Mouse (Mus musculus) kidney, adult 2 months (tissue): ENCODE data around the gene Nifk. TPM values are rescaled to one million over a fixed set of nuclear protein-coding genes. Genes with fewer than 3 reads are reported as not detected.

Experiments used
- DNase-seq: peaks from one replicate; pipeline ENCODE4 v3.0.0; 2021
- H3K27ac ChIP-seq: fragments of 200-500 bp; 2 replicates; pipeline ENCODE4 v1.5.1; 2012; ENCODE audit warnings: low read depth, low read length, control low read depth, inconsistent platforms; ENCODE audit not compliant: insufficient read depth
- H3K27me3 ChIP-seq: fragments of 200-500 bp; replicated peaks from 2 replicates; pipeline ENCODE4 v1.6.1; 2012; ENCODE audit warnings: mild to moderate bottlenecking, moderate library complexity, low read length, inconsistent platforms; ENCODE audit not compliant: control insufficient read depth, insufficient read depth
- H3K36me3 ChIP-seq: fragments of 200-500 bp; 2 replicates; pipeline ENCODE4 v1.6.1; 2012; ENCODE audit warnings: mild to moderate bottlenecking, moderate library complexity, low read length, inconsistent platforms; ENCODE audit not compliant: control insufficient read depth, insufficient read depth
- H3K4me1 ChIP-seq: fragments of 200-500 bp; 2 replicates; pipeline ENCODE4 v1.6.1; 2011; ENCODE audit warnings: low read length; ENCODE audit not compliant: control insufficient read depth, insufficient read depth
- H3K4me3 ChIP-seq: fragments of 200-500 bp; 2 replicates; pipeline ENCODE4 v1.5.1; 2011; ENCODE audit warnings: mild to moderate bottlenecking, low read depth, low read length, control low read depth; ENCODE audit not compliant: insufficient read depth
- CTCF ChIP-seq: fragments of 200-500 bp; conservative IDR thresholded peaks from 2 replicates; pipeline ENCODE4 v1.5.1; 2011; ENCODE audit warnings: low read depth, mild to moderate bottlenecking, control low read depth, low read length, moderate library complexity, mixed read lengths; ENCODE audit not compliant: insufficient read depth, insufficient read length
- POLR2A ChIP-seq: fragments of 200-500 bp; IDR thresholded peaks from one replicate; pipeline ENCODE4 v1.6.1; 2011; ENCODE audit warnings: low read depth, low read length, control low read depth
- WGBS: fragments of 180-500 bp; shearing (Covaris S2); methylation state at CpG from one replicate; pipeline ENCODE4 v1.1.7; 2018; 5-methylcytosine and 5-hydroxymethylcytosine counted together
- polyA plus RNA-seq: library from polyadenylated mRNA; depleted of rRNA; stranded (reverse); fragments of >200 nt; gene quantifications from 2 replicates; pipeline ENCODE4 v1.2.3, GENCODE M21; 2012

Gene Nifk
- polyA plus RNA-seq, 1 experiment, result 8.2 TPM

DNA sequence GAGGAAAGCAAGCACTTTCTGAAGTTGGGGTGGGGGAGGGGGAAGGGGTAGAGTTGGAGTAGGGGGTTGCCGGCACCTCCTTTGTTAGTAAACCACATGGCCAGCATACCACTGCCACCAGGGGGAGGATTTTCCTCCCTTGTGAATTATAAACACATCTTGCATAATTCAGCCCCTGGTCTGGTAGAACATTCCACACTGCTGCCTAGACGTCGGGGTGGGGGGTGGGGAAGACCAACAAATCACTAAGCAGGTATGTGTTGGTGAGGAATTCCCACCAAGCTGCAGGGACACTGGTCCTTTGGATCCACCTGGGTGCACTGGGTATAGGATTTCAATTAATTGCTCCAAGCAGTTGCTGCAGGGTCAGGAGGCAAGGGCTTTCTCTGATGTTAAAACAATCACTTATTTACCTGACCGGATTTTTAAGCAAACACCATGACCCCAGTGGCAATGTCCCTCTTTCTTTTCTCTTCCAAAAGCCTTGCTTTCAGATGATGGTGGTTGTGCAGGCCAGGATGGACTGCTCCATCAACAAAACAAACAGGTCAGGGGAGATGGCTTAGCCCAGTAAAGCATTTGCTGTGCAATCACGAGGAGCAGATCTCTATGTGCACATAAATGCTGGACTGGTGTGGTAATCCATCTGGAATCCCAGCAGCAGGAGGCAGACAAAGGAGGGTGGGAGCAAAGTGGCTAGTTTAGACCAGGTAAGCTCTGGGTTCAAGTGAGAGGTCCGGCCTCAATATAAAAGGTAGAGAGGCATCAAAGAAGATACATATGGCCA is 22.2 kb downstream of the Nifk start:
- WGBS, result 20% methylated on average over 6 of the region's 6 CpGs
- peak; percentile 46 for DNase-seq
- no peak for TF ChIP-seq POLR2A
- TF ChIP-seq CTCF, result peak; percentile 22; the same call in 1 of the 2 replicates
- H3K36me3 ChIP-seq, result no peaks in the 10 kb centered on the region
- no peak overlapping the region; the same call in 1 of the 2 replicates for H3K27ac ChIP-seq
- H3K27me3 ChIP-seq, result no peaks in the 10 kb centered on the region
- peaks cover 5% of the 10 kb centered on the region; the same call in 1 of the 2 replicates for H3K4me1 ChIP-seq
- H3K4me3 ChIP-seq, result no peak overlapping the region

DNA sequence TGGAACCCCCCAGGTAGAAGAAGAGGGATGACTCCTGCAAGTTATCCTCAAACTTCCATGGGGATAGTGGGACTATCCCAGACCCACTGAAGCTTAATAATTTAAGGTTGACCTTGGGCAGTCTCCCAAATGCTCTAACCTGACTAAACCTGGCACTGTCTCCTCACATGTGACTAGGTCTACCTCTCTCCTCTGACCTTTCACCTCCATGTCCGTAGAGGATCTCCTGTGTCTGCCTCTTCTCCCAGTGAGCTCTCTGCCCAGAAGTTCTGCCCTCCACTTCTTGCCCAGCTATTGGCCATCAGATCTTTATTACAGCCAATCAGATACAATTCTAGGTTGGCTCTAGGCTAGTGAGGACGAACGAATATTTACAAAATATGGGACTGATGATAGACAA is 28.3 kb downstream of the Nifk start:
- Histone ChIP-seq H3K27ac (no peak overlapping the region), H3K27me3 (no peaks in the 10 kb centered on the region), H3K4me3 (no peak overlapping the region), H3K36me3 (no peaks in the 10 kb centered on the region), H3K4me1 (no peaks in the 10 kb centered on the region)
- 66% methylated on average over 3 of the region's 3 CpGs for WGBS
- TF ChIP-seq POLR2A (no peak), CTCF (no peak)
- DNase-seq, result no peak

DNA sequence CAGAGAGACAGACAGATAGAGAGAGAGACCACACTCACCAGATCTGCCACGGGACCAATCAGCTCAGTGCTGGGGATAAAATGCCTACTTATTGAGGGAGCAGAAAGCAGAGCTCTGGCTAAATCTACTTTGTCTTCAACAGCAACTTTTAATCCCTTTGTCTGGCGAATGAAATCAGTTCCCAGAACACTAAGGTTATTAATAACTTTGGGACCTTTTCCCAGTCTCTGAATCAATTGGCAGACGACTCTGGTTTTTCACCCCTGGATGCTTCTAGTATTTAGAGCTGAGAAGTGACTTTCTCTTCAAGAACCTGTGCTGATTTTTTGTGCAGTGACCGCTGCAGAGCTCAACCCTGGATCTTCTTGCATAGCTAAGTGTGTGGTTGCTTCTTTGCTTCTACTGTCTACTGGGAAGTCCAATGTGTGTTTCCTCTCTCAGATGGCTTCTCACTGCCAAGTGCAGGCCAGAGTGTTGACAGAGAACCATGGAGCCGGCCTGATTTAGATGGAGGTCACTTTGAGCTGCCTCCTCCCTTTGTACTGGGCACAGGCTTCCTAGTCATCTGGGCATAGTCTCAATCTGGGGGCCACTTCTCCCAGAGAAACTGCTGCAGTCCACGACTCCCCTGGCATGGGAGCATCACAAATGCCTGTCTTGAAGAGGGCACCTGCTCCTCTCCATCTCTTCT is 37.6 kb downstream of the Nifk start:
- no peak for DNase-seq
- Histone ChIP-seq H3K4me3 (no peak overlapping the region), H3K27me3 (no peaks in the 10 kb centered on the region), H3K4me1 (no peaks in the 10 kb centered on the region), H3K27ac (no peak overlapping the region), H3K36me3 (no peaks in the 10 kb centered on the region)
- no peak for TF ChIP-seq POLR2A
- no peak for TF ChIP-seq CTCF
- 59% methylated on average over 6 of the region's 6 CpGs for WGBS

DNA sequence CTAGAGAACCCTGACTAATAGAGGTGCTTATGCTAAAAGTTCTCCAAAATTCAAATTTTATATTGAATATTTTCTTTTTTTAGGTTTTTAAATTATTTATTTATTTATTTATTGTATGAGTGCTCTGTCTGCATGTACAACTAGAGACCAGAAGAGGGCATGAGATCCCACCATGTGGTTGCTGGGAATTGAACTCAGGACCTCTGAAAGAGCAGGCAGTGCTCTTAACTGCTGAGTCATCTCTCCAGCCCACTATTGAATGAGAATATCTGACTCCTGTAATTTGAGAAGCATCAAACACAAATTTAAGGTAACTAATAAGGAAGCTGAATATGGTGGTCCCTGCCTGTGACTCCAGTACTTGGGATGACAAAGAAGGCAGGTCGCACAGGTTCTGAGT is 46.3 kb downstream of the Nifk start:
- Histone ChIP-seq H3K36me3 (no peaks in the 10 kb centered on the region), H3K27ac (no peak overlapping the region), H3K4me3 (no peak overlapping the region), H3K4me1 (no peaks in the 10 kb centered on the region), H3K27me3 (no peaks in the 10 kb centered on the region)
- WGBS, result 88% methylated on average over 1 of the region's 1 CpGs
- TF ChIP-seq POLR2A, result no peak
- 0 out of 2 replicates have a peak, but pooled peaks have one; percentile 20 for TF ChIP-seq CTCF
- DNase-seq, result peak; percentile 30

DNA sequence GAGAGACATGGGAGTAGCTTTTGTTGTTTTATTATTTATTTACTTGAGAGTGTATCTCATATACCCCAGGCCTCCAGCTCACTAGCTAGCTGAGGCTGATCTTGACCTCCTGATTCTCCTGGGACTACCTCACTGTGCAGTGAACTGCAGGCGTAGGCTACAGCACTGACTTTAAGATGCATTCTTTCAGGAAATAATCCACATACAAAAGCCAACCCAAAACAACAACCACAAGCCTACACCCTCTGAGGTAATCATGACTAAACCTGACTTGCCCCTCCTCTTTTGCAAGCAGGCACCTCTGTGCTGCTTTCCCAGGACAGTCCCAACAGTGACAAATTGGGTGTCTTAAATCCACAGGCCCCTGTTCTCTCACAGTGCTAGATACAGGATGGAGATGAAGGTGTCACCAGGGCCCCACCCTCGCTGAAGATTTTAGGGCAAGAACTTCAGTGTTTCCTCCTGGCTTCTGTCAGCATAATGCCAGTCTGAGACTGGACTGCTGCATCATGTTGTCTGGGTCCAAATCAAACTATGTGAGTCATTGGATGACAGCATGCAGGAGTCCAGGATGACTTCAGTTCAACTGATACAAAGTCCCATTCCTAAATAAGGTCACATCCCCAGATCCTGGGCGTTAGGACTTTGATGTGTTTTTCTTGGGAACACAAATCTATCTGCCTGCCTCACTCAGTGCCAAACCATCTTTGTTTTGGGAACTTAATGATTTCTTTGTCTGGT is 47.3 kb downstream of the Nifk start:
- WGBS, result 69% methylated on average over 3 of the region's 3 CpGs
- Histone ChIP-seq H3K4me1 (no peaks in the 10 kb centered on the region), H3K36me3 (no peaks in the 10 kb centered on the region), H3K27ac (no peak overlapping the region), H3K4me3 (no peak overlapping the region), H3K27me3 (no peaks in the 10 kb centered on the region)
- TF ChIP-seq POLR2A (no peak), CTCF (no peak)
- DNase-seq, result no peak

DNA sequence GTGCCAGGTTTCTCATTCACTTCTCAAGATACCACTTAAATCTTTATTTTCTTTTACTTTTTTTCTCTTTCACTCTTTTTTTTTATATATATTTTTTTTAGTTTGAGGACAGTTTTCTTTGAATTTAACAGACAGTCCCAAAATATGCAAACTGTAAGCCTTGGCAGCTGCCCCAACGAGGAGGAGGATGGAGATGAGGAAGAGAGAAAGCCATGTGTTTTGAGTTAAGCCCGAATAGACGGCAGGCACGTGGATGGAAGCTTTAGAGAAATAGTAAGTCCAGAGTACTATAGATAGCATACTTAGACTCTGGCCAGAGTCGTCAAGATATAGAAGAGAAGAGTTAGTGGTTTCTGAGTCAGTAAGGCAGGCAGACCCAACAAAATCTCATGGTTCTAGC is 56.1 kb downstream of the Nifk start:
- 81% methylated on average over 5 of the region's 5 CpGs for whole genome bisulfite sequencing
- Histone ChIP-seq H3K27me3 (no peaks in the 10 kb centered on the region), H3K27ac (no peak overlapping the region), H3K4me3 (no peak overlapping the region), H3K36me3 (no peaks in the 10 kb centered on the region), H3K4me1 (no peaks in the 10 kb centered on the region)
- no peak for DNase-seq
- TF ChIP-seq POLR2A, result no peak
- no peak for TF ChIP-seq CTCF
